Mouse (Mus musculus) MEL (cell line): ENCODE results near the gene Arid1a. TPM values are rescaled to one million over a fixed set of nuclear protein-coding genes. Genes with fewer than 3 reads are reported as not detected.

Source experiments
- DNase-seq: peaks from one replicate; pipeline ENCODE4 v3.0.0; 2011; ENCODE audit warnings: low read depth, low spot score
- H3K27ac ChIP-seq: 2 replicates; pipeline ENCODE4 v1.5.1; 2012; ENCODE audit warnings: low read depth, mild to moderate bottlenecking, control low read depth, low read length, moderate library complexity; ENCODE audit not compliant: control insufficient read depth
- H3K27me3 ChIP-seq, 2 experiments: fragments of 150-350 bp in 1 of 2; sonication (generic) in 1 of 2; 2 replicates each; pipeline ENCODE4 v1.6.1; 2012; ENCODE audit warnings: low read length in 2 of 2, mild to moderate bottlenecking in 2 of 2, improper control_type of control experiment in 1 of 2, moderate library complexity in 1 of 2; ENCODE audit not compliant: insufficient read depth in 2 of 2, control insufficient read depth in 1 of 2
- H3K36me3 ChIP-seq, 2 experiments: 2 replicates each; pipeline ENCODE4 v1.6.1; 2012 to 2014; ENCODE audit warnings: low read length in 2 of 2, improper control_type of control experiment in 1 of 2, inconsistent platforms in 1 of 2, mild to moderate bottlenecking in 1 of 2; ENCODE audit not compliant: insufficient read depth in 2 of 2, control insufficient read depth in 1 of 2
- H3K4me1 ChIP-seq, 2 experiments: fragments of 150-350 bp in 1 of 2; sonication (generic) in 1 of 2; 2 replicates each; pipeline ENCODE4 v1.6.1; 2012; ENCODE audit warnings: low read length in 2 of 2, improper control_type of control experiment in 1 of 2, mild to moderate bottlenecking in 1 of 2; ENCODE audit not compliant: insufficient read depth in 2 of 2, control insufficient read depth in 1 of 2
- H3K4me3 ChIP-seq, 2 experiments: fragments of 150-350 bp in 1 of 2; sonication (generic) in 1 of 2; 2 replicates each; pipeline ENCODE4 v1.5.1; 2012; ENCODE audit warnings: low read depth in 2 of 2, low read length in 2 of 2, mild to moderate bottlenecking in 2 of 2, moderate library complexity in 2 of 2, control low read depth in 1 of 2, improper control_type of control experiment in 1 of 2; ENCODE audit not compliant: control insufficient read depth in 1 of 2, insufficient read depth in 1 of 2
- H3K79me2 ChIP-seq: 2 replicates; pipeline ENCODE4 v1.6.1; 2012; ENCODE audit warnings: mild to moderate bottlenecking, low read length, moderate library complexity; ENCODE audit not compliant: control insufficient read depth, poor library complexity, insufficient read depth
- H3K9ac ChIP-seq: 2 replicates; pipeline ENCODE4 v1.6.1; 2012; ENCODE audit warnings: low read depth, mild to moderate bottlenecking, control low read depth, low read length, moderate library complexity; ENCODE audit not compliant: control insufficient read depth, poor library complexity, severe bottlenecking
- H3K9me3 ChIP-seq: fragments of 150-350 bp; sonication (generic); replicated peaks from 2 replicates; pipeline ENCODE4 v1.6.1; 2012; ENCODE audit warnings: mild to moderate bottlenecking, low read length, improper control_type of control experiment, moderate library complexity; ENCODE audit not compliant: insufficient read depth
- BHLHE40 ChIP-seq: IDR thresholded peaks from 2 replicates; pipeline ENCODE4 v1.6.1; 2012; ENCODE audit warnings: low read depth, mild to moderate bottlenecking, inconsistent platforms, low read length, improper control_type of control experiment, borderline replicate concordance
- CHD1 ChIP-seq: IDR thresholded peaks from 2 replicates; pipeline ENCODE4 v1.6.1; 2012; ENCODE audit warnings: low read depth, mild to moderate bottlenecking, inconsistent platforms, low read length, improper control_type of control experiment
- CTCF ChIP-seq, 3 experiments: IDR thresholded peaks in 2 of 3; conservative IDR thresholded peaks in 1 of 3; 2 replicates each; pipeline ENCODE4 v1.5.1; 2011 to 2012; ENCODE audit warnings: low read length in 3 of 3, low read depth in 2 of 3, mild to moderate bottlenecking in 2 of 3, improper control_type of control experiment in 1 of 3, inconsistent platforms in 1 of 3, mixed read lengths in 1 of 3, moderate library complexity in 1 of 3; ENCODE audit not compliant: control insufficient read depth in 1 of 3, insufficient read depth in 1 of 3, poor library complexity in 1 of 3, severe bottlenecking in 1 of 3
- ELF1 ChIP-seq: IDR thresholded peaks from 2 replicates; pipeline ENCODE4 v1.6.1; 2014; ENCODE audit warnings: low read depth, mild to moderate bottlenecking, inconsistent platforms, low read length, improper control_type of control experiment, moderate library complexity
- EP300 ChIP-seq, 2 experiments: IDR thresholded peaks; 2 replicates each; pipeline ENCODE4 v1.6.1; 2011; ENCODE audit warnings: improper control_type of control experiment in 2 of 2, low read length in 2 of 2, low read depth in 1 of 2, mild to moderate bottlenecking in 1 of 2
- ETS1 ChIP-seq: IDR thresholded peaks from 2 replicates; pipeline ENCODE4 v1.6.1; 2012; ENCODE audit warnings: low read depth, mild to moderate bottlenecking, inconsistent platforms, low read length, improper control_type of control experiment, moderate library complexity
- GABPA ChIP-seq: IDR thresholded peaks from 2 replicates; pipeline ENCODE4 v1.6.1; 2012; ENCODE audit warnings: low read depth, mild to moderate bottlenecking, inconsistent platforms, low read length, improper control_type of control experiment, moderate library complexity
- GATA1 ChIP-seq: IDR thresholded peaks from 2 replicates; pipeline ENCODE4 v1.6.1; 2011; ENCODE audit warnings: low read depth, low read length, improper control_type of control experiment
- JUND ChIP-seq: IDR thresholded peaks from 2 replicates; pipeline ENCODE4 v1.6.1; 2011; ENCODE audit warnings: low read depth, mild to moderate bottlenecking, improper control_type of control experiment, low read length
- KAT2A ChIP-seq: conservative IDR thresholded peaks from 2 replicates; pipeline ENCODE4 v1.6.1; 2012; ENCODE audit warnings: low read depth, low read length, improper control_type of control experiment, inconsistent platforms
- MAFK ChIP-seq: IDR thresholded peaks from 2 replicates; pipeline ENCODE4 v1.6.1; 2011; ENCODE audit warnings: low read depth, mild to moderate bottlenecking, low read length, improper control_type of control experiment, borderline replicate concordance
- MAX ChIP-seq: IDR thresholded peaks from 2 replicates; pipeline ENCODE4 v1.6.1; 2011; ENCODE audit warnings: low read length, improper control_type of control experiment
- MAZ ChIP-seq: IDR thresholded peaks from 2 replicates; pipeline ENCODE4 v1.6.1; 2012; ENCODE audit warnings: low read depth, mild to moderate bottlenecking, inconsistent platforms, low read length, improper control_type of control experiment
- MEF2A ChIP-seq: IDR thresholded peaks from 2 replicates; pipeline ENCODE4 v1.6.1; 2014; ENCODE audit warnings: low read depth, mild to moderate bottlenecking, inconsistent platforms, low read length, improper control_type of control experiment; ENCODE audit not compliant: poor library complexity, insufficient replicate concordance, severe bottlenecking; ENCODE audit errors: extremely low read depth
- MXI1 ChIP-seq: IDR thresholded peaks from 2 replicates; pipeline ENCODE4 v1.6.1; 2011; ENCODE audit warnings: mild to moderate bottlenecking, low read depth, low read length, improper control_type of control experiment
- MYB ChIP-seq: IDR thresholded peaks from 2 replicates; pipeline ENCODE4 v1.6.1; 2011; ENCODE audit warnings: mild to moderate bottlenecking, low read depth, low read length, improper control_type of control experiment
- MYC ChIP-seq: IDR thresholded peaks from 2 replicates; pipeline ENCODE4 v1.6.1; 2011; ENCODE audit warnings: low read depth, mild to moderate bottlenecking, low read length, improper control_type of control experiment, moderate library complexity
- NELFE ChIP-seq: IDR thresholded peaks from 2 replicates; pipeline ENCODE4 v1.6.1; 2011; ENCODE audit warnings: low read depth, low read length, improper control_type of control experiment
- NRF1 ChIP-seq: IDR thresholded peaks from 2 replicates; pipeline ENCODE4 v1.6.1; 2014; ENCODE audit warnings: low read depth, mild to moderate bottlenecking, inconsistent platforms, low read length, improper control_type of control experiment, moderate library complexity; ENCODE audit not compliant: poor library complexity, insufficient read depth, severe bottlenecking
- POLR2AphosphoS5 ChIP-seq: IDR thresholded peaks from 2 replicates; pipeline ENCODE4 v1.6.1; 2012; ENCODE audit warnings: low read depth, borderline replicate concordance, mild to moderate bottlenecking, inconsistent platforms, low read length, moderate library complexity, mixed read lengths
- RAD21 ChIP-seq: IDR thresholded peaks from 2 replicates; pipeline ENCODE4 v1.6.1; 2011; ENCODE audit warnings: mild to moderate bottlenecking, low read depth, low read length, improper control_type of control experiment
- SMC3 ChIP-seq: IDR thresholded peaks from 2 replicates; pipeline ENCODE4 v1.6.1; 2011; ENCODE audit warnings: low read depth, low read length, improper control_type of control experiment
- TAL1 ChIP-seq: IDR thresholded peaks from 2 replicates; pipeline ENCODE4 v1.6.1; 2012; ENCODE audit warnings: mild to moderate bottlenecking, inconsistent platforms, low read length, moderate library complexity, mixed read lengths
- TBP ChIP-seq: IDR thresholded peaks from 2 replicates; pipeline ENCODE4 v1.8.0; 2011; ENCODE audit warnings: low read depth, low read length, improper control_type of control experiment
- TCF12 ChIP-seq: IDR thresholded peaks from 2 replicates; pipeline ENCODE4 v1.6.1; 2014; ENCODE audit warnings: low read depth, mild to moderate bottlenecking, inconsistent platforms, low read length, improper control_type of control experiment, moderate library complexity
- USF1 ChIP-seq: IDR thresholded peaks from 2 replicates; pipeline ENCODE4 v1.6.1; 2014; ENCODE audit warnings: low read depth, mild to moderate bottlenecking, inconsistent platforms, low read length, improper control_type of control experiment, moderate library complexity
- USF2 ChIP-seq, 2 experiments: IDR thresholded peaks; 2 replicates each; pipeline ENCODE4 v1.6.1; 2011 to 2012; ENCODE audit warnings: improper control_type of control experiment in 2 of 2, low read length in 2 of 2, borderline replicate concordance in 1 of 2, inconsistent platforms in 1 of 2, low read depth in 1 of 2, mild to moderate bottlenecking in 1 of 2; ENCODE audit not compliant: insufficient read depth in 1 of 2
- ZC3H11A ChIP-seq: IDR thresholded peaks from 2 replicates; pipeline ENCODE4 v1.6.1; 2012; ENCODE audit warnings: low read depth, mild to moderate bottlenecking, inconsistent platforms, low read length, improper control_type of control experiment
- ZKSCAN1 ChIP-seq: IDR thresholded peaks from 2 replicates; pipeline ENCODE4 v1.6.1; 2012; ENCODE audit warnings: low read depth, mild to moderate bottlenecking, inconsistent platforms, low read length, improper control_type of control experiment, moderate library complexity
- ZMIZ1 ChIP-seq: IDR thresholded peaks from 2 replicates; pipeline ENCODE4 v1.6.1; 2012; ENCODE audit warnings: low read depth, mild to moderate bottlenecking, inconsistent platforms, low read length, improper control_type of control experiment, moderate library complexity
- ZNF384 ChIP-seq: IDR thresholded peaks from 2 replicates; pipeline ENCODE4 v1.6.1; 2012; ENCODE audit warnings: low read depth, mild to moderate bottlenecking, inconsistent platforms, low read length, improper control_type of control experiment
- polyA plus RNA-seq, 2 experiments: library from polyadenylated mRNA; stranded (reverse) in 1 of 2; unstranded in 1 of 2; fragments of >175 nt in 1 of 2; fragments of >200 nt in 1 of 2; gene quantifications; 2 replicates each; pipeline versions ENCODE4 v1.2.1 to v1.2.4; 2012; ENCODE audit warnings: low replicate concordance in 2 of 2, low read depth in 1 of 2; ENCODE audit not compliant: insufficient read length in 2 of 2, insufficient read depth in 1 of 2, missing spikeins in 1 of 2
- total RNA-seq: library from RNA; depleted of rRNA; stranded (reverse); fragments of 300-350 nt; gene quantifications from 2 replicates; pipeline ENCODE4 v1.2.3, GENCODE M21; 2012

The Arid1a gene
- total and polyA plus RNA-seq, 3 experiments, result 18.1 to 83.3 (median 70.6) TPM

DNA sequence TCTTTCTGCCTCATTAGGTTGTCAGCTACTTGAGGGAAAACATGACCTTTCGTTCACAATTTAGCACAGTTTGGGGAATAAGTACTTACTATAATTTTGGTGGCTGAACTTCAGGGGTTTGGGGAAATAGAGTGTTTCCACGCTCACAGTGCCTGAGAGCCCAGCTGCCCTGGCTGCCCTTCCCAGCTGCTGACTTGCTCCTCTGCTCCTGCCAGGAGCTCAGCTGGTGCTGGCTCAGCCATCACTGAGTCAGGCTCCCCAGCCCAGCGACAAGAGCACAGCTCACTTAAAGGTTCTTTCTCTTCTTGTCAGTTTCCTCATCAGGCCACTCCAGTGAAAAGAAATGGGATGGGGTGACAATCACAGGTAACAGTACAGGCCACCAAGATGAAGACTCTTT, 88.0 kb downstream of the Arid1a start:
- Histone ChIP-seq H3K36me3 (peaks cover 0 to 20% of the 10 kb centered on the region in 2 experiments; a peak in 3 of 4 replicates), H3K27ac (no peak overlapping the region), H3K4me3 (no peak overlapping the region), H3K27me3 (no peaks in the 10 kb centered on the region), H3K79me2 (peaks cover 7% of the 10 kb centered on the region), H3K4me1 (peaks cover 2 to 24% of the 10 kb centered on the region in 2 experiments), H3K9ac (no peak overlapping the region), H3K9me3 (no peaks in the 10 kb centered on the region)
- no peak for DNase-seq
- TF ChIP-seq TCF12 (no peak), JUND (no peak), ZMIZ1 (no peak), MAZ (no peak), SMC3 (no peak), CHD1 (no peak), MXI1 (no peak)

DNA sequence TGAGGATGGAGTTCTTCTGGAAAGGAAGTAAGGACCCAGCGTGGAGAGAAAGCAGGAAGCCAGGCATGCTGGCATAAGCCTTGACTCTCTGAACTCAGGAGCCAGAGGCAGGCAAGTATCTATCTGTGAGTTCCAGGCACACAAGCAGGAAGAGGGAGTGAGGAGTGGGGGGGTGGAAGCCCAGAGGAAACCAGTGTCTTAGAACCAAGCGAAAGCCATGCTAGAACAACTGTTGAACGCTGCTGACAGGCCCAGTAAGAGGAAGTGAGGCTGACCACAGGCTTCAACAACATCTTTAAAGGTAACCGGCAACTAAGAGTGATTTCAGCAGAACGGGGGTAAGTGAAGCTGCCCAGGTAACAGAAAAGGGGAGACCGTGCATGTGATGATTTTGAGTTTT, 90.4 kb downstream of the Arid1a start:
- no peaks in the 10 kb centered on the region for H3K9me3 ChIP-seq
- peaks cover 0 to 18% of the 10 kb centered on the region in 2 experiments; a peak in 3 of 4 replicates for H3K36me3 ChIP-seq
- H3K27me3 ChIP-seq, result no peaks in the 10 kb centered on the region
- H3K4me3 ChIP-seq, result no peak overlapping the region
- peak overlapping the region; percentile 13 for H3K9ac ChIP-seq
- peak overlapping the region; percentile 15 for H3K27ac ChIP-seq
- no peaks in the 10 kb centered on the region; the same call in 1 of the 2 replicates for H3K79me2 ChIP-seq
- peak; percentile 80 for DNase-seq
- peaks cover 4 to 25% of the 10 kb centered on the region in 2 experiments for H3K4me1 ChIP-seq
- no peak for TF ChIP-seq ZNF384
- peak; percentile 26; the same call in 1 of the 2 replicates for TF ChIP-seq ETS1
- peak; percentile 68 for TF ChIP-seq TAL1
- no peak for TF ChIP-seq MYB
- no peak for TF ChIP-seq POLR2AphosphoS5
- no peak for TF ChIP-seq MAFK
- TF ChIP-seq ZKSCAN1, result no peak
- TF ChIP-seq MXI1, result no peak
- no peak for TF ChIP-seq KAT2A
- no peak for TF ChIP-seq MYC
- no peak for TF ChIP-seq GATA1
- TF ChIP-seq TCF12, result peak; percentile 47; the same call in 1 of the 2 replicates
- TF ChIP-seq ELF1, result peak; percentile 26; the same call in 1 of the 2 replicates
- TF ChIP-seq RAD21, result no peak
- TF ChIP-seq TBP, result no peak
- TF ChIP-seq MAZ, result no peak
- TF ChIP-seq CHD1, result no peak
- no peak for TF ChIP-seq USF1
- TF ChIP-seq ZC3H11A, result no peak
- peak in 1 of 2 experiments; percentile 43; a peak in 1 of 4 replicates for TF ChIP-seq EP300 (IDR thresholded peaks at IDR 0.05; ENCODE audit: low read depth in 1 of 2, low read length in 2 of 2)
- no peak for TF ChIP-seq BHLHE40
- TF ChIP-seq MAX, result no peak
- no peak for TF ChIP-seq NELFE
- TF ChIP-seq NRF1, result no peak
- TF ChIP-seq MEF2A, result no peak
- no peak for TF ChIP-seq CTCF (IDR thresholded peaks at IDR 0.05 in 2 of 3, conservative IDR thresholded peaks at IDR 0.05 in 1 of 3; ENCODE audit: control insufficient read depth in 1 of 3, insufficient read depth in 1 of 3, low read depth in 2 of 3, low read length in 3 of 3, poor library complexity in 1 of 3, severe bottlenecking in 1 of 3)
- TF ChIP-seq ZMIZ1, result no peak
- no peak for TF ChIP-seq USF2 (IDR thresholded peaks at IDR 0.05; ENCODE audit: borderline replicate concordance in 1 of 2, insufficient read depth in 1 of 2, low read depth in 1 of 2, low read length in 2 of 2)
- TF ChIP-seq GABPA, result no peak
